ENCODE assay signal across 13 mouse cellular contexts in genomic region chr12:55387083-55387787, GRCm38 (mm10). TPM values are rescaled to one million over a fixed set of nuclear protein-coding genes. Genes with fewer than 3 reads are reported as not detected.
DNase-seq lines count a peak whose midpoint lies in the region; ATAC-seq lines count a peak whose summit lies in the region.
"Had no signal": no experiment of that assay in that cellular context is flagged by ENCODE, and none has a peak within 500 bp of the region (broad histone marks: within the 10 kb centered on the region; RNA-seq: fewer than 3 reads in every experiment).

No protein-coding gene starts in this region.

- no peaks in the 10 kb centered on the region for H3K9me3 ChIP-seq in kidney, embryonic 15.5 days (replicated peaks)
- H3K9me3 ChIP-seq in embryonic facial prominence, embryonic 13.5 days = no peaks in the 10 kb centered on the region
- no peaks in the 10 kb centered on the region for H3K9me3 ChIP-seq in forebrain, embryonic 15.5 days
- H3K9me3 ChIP-seq: neural tube, embryonic 15.5 days had no signal

- no peak overlapping the region for H3K4me3 ChIP-seq in kidney, embryonic 15.5 days (replicated peaks)
- no peak overlapping the region for H3K4me3 ChIP-seq in embryonic facial prominence, embryonic 13.5 days
- H3K4me3 ChIP-seq in forebrain, embryonic 15.5 days = no peak overlapping the region
- H3K4me3 ChIP-seq: neural tube, embryonic 15.5 days had no signal

- WGBS in kidney, embryonic 15.5 days = 70% methylated on average over 7 of the region's 7 CpGs
- 70% methylated on average over 7 of the region's 7 CpGs for WGBS in embryonic facial prominence, embryonic 13.5 days
- whole genome bisulfite sequencing in forebrain, embryonic 15.5 days = 82% methylated on average over 7 of the region's 7 CpGs

- peak overlapping the region; percentile 54 for H3K27ac ChIP-seq in kidney, embryonic 15.5 days
- H3K27ac ChIP-seq in embryonic facial prominence, embryonic 13.5 days = no peak overlapping the region
- no peak overlapping the region for H3K27ac ChIP-seq in forebrain, embryonic 15.5 days (replicated peaks)
- H3K27ac ChIP-seq: macrophage; neural tube, embryonic 15.5 days had no signal

- H3K9ac ChIP-seq in kidney, embryonic 15.5 days = no peak overlapping the region
- 0 out of 2 replicates have a peak overlapping the region, but pooled peaks have one; percentile 32 for H3K9ac ChIP-seq in embryonic facial prominence, embryonic 13.5 days
- no peak overlapping the region for H3K9ac ChIP-seq in forebrain, embryonic 15.5 days (replicated peaks)
- H3K9ac ChIP-seq: forebrain, postnatal 0 days; neural tube, embryonic 15.5 days had no signal

- DNase-seq in kidney, postnatal 10 days = no peak
- DNase-seq in thymus, postnatal 14 days = peak; percentile 42
- DNase-seq in thymus, postnatal 0 days (ENCODE audit: low spot score) = no peak
- DNase-seq in spleen, adult 12 weeks (ENCODE audit: low spot score) = no peak
- no peak for DNase-seq in cerebellum, adult 11-12 months
- DNase-seq: forebrain, postnatal 0 days; heart, postnatal 36 days; right cerebral cortex, postnatal 14 days had no signal

- H3K36me3 ChIP-seq in kidney, embryonic 15.5 days = peaks cover 4% of the 10 kb centered on the region; the same call in 1 of the 2 replicates
- peaks cover 6% of the 10 kb centered on the region; the same call in 1 of the 2 replicates for H3K36me3 ChIP-seq in embryonic facial prominence, embryonic 13.5 days
- H3K36me3 ChIP-seq in forebrain, embryonic 15.5 days = no peaks in the 10 kb centered on the region
- H3K36me3 ChIP-seq: neural tube, embryonic 15.5 days had no signal

- peak; percentile 5; the same call in 1 of the 2 replicates for ATAC-seq in kidney, embryonic 15.5 days (replicated peaks; ENCODE audit: low FRiP score)
- ATAC-seq in embryonic facial prominence, embryonic 13.5 days (ENCODE audit: insufficient number of reproducible peaks, insufficient read depth, low FRiP score, low TSS enrichment, low read depth) = no peak
- no peak for ATAC-seq in forebrain, embryonic 15.5 days (replicated peaks)
- ATAC-seq: forebrain, postnatal 0 days had no signal

- no peak overlapping the region for H3K4me2 ChIP-seq in kidney, embryonic 15.5 days
- H3K4me2 ChIP-seq in embryonic facial prominence, embryonic 13.5 days = no peak overlapping the region
- H3K4me2 ChIP-seq in forebrain, embryonic 15.5 days (replicated peaks) = no peak overlapping the region
- H3K4me2 ChIP-seq: neural tube, embryonic 15.5 days had no signal

- H3K27me3 ChIP-seq in kidney, embryonic 15.5 days = no peaks in the 10 kb centered on the region
- H3K27me3 ChIP-seq in embryonic facial prominence, embryonic 13.5 days = no peaks in the 10 kb centered on the region
- no peaks in the 10 kb centered on the region for H3K27me3 ChIP-seq in forebrain, embryonic 15.5 days
- H3K27me3 ChIP-seq: neural tube, embryonic 15.5 days had no signal

- H3K4me1 ChIP-seq in kidney, embryonic 15.5 days = peaks cover 21% of the 10 kb centered on the region
- H3K4me1 ChIP-seq in embryonic facial prominence, embryonic 13.5 days = peaks cover 7% of the 10 kb centered on the region; the same call in 1 of the 2 replicates
- no peaks in the 10 kb centered on the region for H3K4me1 ChIP-seq in forebrain, embryonic 15.5 days
- H3K4me1 ChIP-seq: neural tube, embryonic 15.5 days had no signal

RNA-seq across cellular contexts. Expression of gene Psma6, which starts 3.2 kb away (rescaled TPM):
- polyA plus RNA-seq in kidney, embryonic 15.5 days (2015; fragmentation: Nextera tagmentation; extraction: Ambion mirVana) = 405 and 435 TPM in 2 replicates
- 720 and 727 TPM in 2 replicates for polyA plus RNA-seq in thymus, postnatal 0 days (2015; fragmentation: Nextera tagmentation; extraction: Ambion mirVana)
- polyA plus RNA-seq in embryonic facial prominence, embryonic 13.5 days (2015; fragmentation: Nextera tagmentation; extraction: Ambion mirVana) = 440 and 454 TPM in 2 replicates
- 445 and 446 TPM in 2 replicates for polyA plus RNA-seq in forebrain, embryonic 15.5 days (2015; fragmentation: Nextera tagmentation; extraction: Ambion mirVana)
